Mouse (Mus musculus) E14TG2a.4 (cell line): ENCODE data around the gene Helz2.

Source experiments
- H3K27me3 ChIP-seq: 2 replicates; pipeline ENCODE4 v1.6.1; 2014; ENCODE audit warnings: low read length, control low read depth; ENCODE audit not compliant: insufficient read depth
- H3K36me3 ChIP-seq: 2 replicates; pipeline ENCODE4 v1.6.1; 2014; ENCODE audit warnings: low read length, control low read depth; ENCODE audit not compliant: insufficient read depth
- H3K4me1 ChIP-seq: replicated peaks from 2 replicates; pipeline ENCODE4 v1.6.1; 2014; ENCODE audit warnings: low read depth, low read length, control low read depth
- H3K4me3 ChIP-seq: replicated peaks from 2 replicates; pipeline ENCODE4 v1.5.1; 2014; ENCODE audit warnings: mild to moderate bottlenecking, low read length
- H3K9me3 ChIP-seq: 2 replicates; pipeline ENCODE4 v1.6.1; 2014; ENCODE audit warnings: low read length, control low read depth
- CTCF ChIP-seq: conservative IDR thresholded peaks from 2 replicates; pipeline ENCODE4 v1.5.1; 2014; ENCODE audit warnings: low read length
- NANOG ChIP-seq: IDR thresholded peaks from 2 replicates; pipeline ENCODE4 v1.6.1; 2014; ENCODE audit warnings: borderline replicate concordance, low read length, mixed read lengths
- POU5F1 ChIP-seq: IDR thresholded peaks from 2 replicates; pipeline ENCODE4 v1.6.1; 2014; ENCODE audit warnings: low read length, borderline replicate concordance

The Helz2 gene

GRCm38 (mm10) chr2:181178471-181178870, 63.4 kb downstream of the Helz2 start:
- Histone ChIP-seq H3K27me3 (0 out of 2 replicates have a peak, but pooled peaks cover 2% of the 10 kb centered on the region), H3K9me3 (peaks cover 26% of the 10 kb centered on the region), H3K4me1 (no peaks in the 10 kb centered on the region), H3K4me3 (no peak overlapping the region), H3K36me3 (no peaks in the 10 kb centered on the region)
- TF ChIP-seq CTCF (no peak), NANOG (no peak), POU5F1 (no peak)

GRCm38 (mm10) chr2:181178015-181178414, 63.8 kb downstream of the Helz2 start:
- H3K27me3 ChIP-seq: 0 out of 2 replicates have a peak, but pooled peaks cover 2% of the 10 kb centered on the region
- no peaks in the 10 kb centered on the region for H3K36me3 ChIP-seq
- TF ChIP-seq CTCF: no peak
- TF ChIP-seq POU5F1: no peak
- TF ChIP-seq NANOG: no peak
- H3K9me3 ChIP-seq: peaks cover 22% of the 10 kb centered on the region
- no peak overlapping the region for H3K4me3 ChIP-seq
- no peaks in the 10 kb centered on the region for H3K4me1 ChIP-seq
